Mouse (Mus musculus) gonadal fat pad, adult 2 months (tissue): ENCODE measurements around the gene Reln. TPM values are rescaled to one million over a fixed set of nuclear protein-coding genes. Genes with fewer than 3 reads are reported as not detected.

ENCODE experiments used
- DNase-seq: peaks from one replicate; pipeline ENCODE4 v3.0.0-alpha.2; 2012; ENCODE audit warnings: low read depth
- polyA plus RNA-seq: library from polyadenylated mRNA; depleted of rRNA; stranded (reverse); fragments of >200 nt; gene quantifications from 2 replicates; pipeline ENCODE4 v1.2.3, GENCODE M21; 2012

The Reln gene
- polyA plus RNA-seq, 1 experiment = 7.8 TPM

- DNase-seq = no peak
These were observed 340.6 kb downstream of the Reln start for GRCm38 (mm10) chr5:22003858-22004257.

- no peak for DNase-seq
These were observed 356.8 kb downstream of the Reln start for GRCm38 (mm10) chr5:21987711-21988110.

GRCm38 (mm10) chr5:21986311-21986710 is 358.2 kb downstream of the Reln start:
- no peak for DNase-seq

- DNase-seq = no peak
These were observed 361.4 kb downstream of the Reln start for GRCm38 (mm10) chr5:21983021-21983667.

- no peak for DNase-seq
These were observed 363.3 kb downstream of the Reln start for GRCm38 (mm10) chr5:21981216-21981615.

- no peak for DNase-seq
These were observed 364.0 kb downstream of the Reln start for GRCm38 (mm10) chr5:21980544-21980943.

- DNase-seq = no peak
These were observed 371.1 kb downstream of the Reln start for GRCm38 (mm10) chr5:21973266-21974010.

GRCm38 (mm10) chr5:21961796-21962195 is 382.7 kb downstream of the Reln start:
- DNase-seq = no peak

- DNase-seq = no peak
These were observed 384.4 kb downstream of the Reln start for GRCm38 (mm10) chr5:21960151-21960550.

GRCm38 (mm10) chr5:21957586-21957985 is 386.9 kb downstream of the Reln start:
- DNase-seq = no peak

- DNase-seq = no peak
These were observed 387.4 kb downstream of the Reln start for GRCm38 (mm10) chr5:21957061-21957460.

GRCm38 (mm10) chr5:21949507-21949897 is 395.0 kb downstream of the Reln start:
- DNase-seq = no peak

- peak; percentile 41 for DNase-seq
These were observed 395.6 kb downstream of the Reln start for GRCm38 (mm10) chr5:21948736-21949506.

- DNase-seq = no peak
These were observed 396.7 kb downstream of the Reln start for GRCm38 (mm10) chr5:21947610-21948381.

- no peak for DNase-seq
These were observed 399.9 kb downstream of the Reln start for GRCm38 (mm10) chr5:21944579-21944978.

GRCm38 (mm10) chr5:21939405-21939804 is 405.1 kb downstream of the Reln start:
- no peak for DNase-seq

- DNase-seq = no peak
These were observed 406.4 kb downstream of the Reln start for GRCm38 (mm10) chr5:21938138-21938537.

- no peak for DNase-seq
These were observed 407.9 kb downstream of the Reln start for GRCm38 (mm10) chr5:21936627-21937026.

GRCm38 (mm10) chr5:21936096-21936495 is 408.4 kb downstream of the Reln start:
- DNase-seq = no peak

GRCm38 (mm10) chr5:21934811-21935396 is 409.6 kb downstream of the Reln start:
- no peak for DNase-seq

- no peak for DNase-seq
These were observed 410.3 kb downstream of the Reln start for GRCm38 (mm10) chr5:21934173-21934698.
